Mouse (Mus musculus): Measurements from ENCODE around the gene Pgpep1. TPM values are rescaled to one million over a fixed set of nuclear protein-coding genes. Genes with fewer than 3 reads are reported as not detected.

The Pgpep1 gene
- total and polyA plus RNA-seq, 3 experiments: 3.3 to 16.6 (median 9.4) TPM

DNA sequence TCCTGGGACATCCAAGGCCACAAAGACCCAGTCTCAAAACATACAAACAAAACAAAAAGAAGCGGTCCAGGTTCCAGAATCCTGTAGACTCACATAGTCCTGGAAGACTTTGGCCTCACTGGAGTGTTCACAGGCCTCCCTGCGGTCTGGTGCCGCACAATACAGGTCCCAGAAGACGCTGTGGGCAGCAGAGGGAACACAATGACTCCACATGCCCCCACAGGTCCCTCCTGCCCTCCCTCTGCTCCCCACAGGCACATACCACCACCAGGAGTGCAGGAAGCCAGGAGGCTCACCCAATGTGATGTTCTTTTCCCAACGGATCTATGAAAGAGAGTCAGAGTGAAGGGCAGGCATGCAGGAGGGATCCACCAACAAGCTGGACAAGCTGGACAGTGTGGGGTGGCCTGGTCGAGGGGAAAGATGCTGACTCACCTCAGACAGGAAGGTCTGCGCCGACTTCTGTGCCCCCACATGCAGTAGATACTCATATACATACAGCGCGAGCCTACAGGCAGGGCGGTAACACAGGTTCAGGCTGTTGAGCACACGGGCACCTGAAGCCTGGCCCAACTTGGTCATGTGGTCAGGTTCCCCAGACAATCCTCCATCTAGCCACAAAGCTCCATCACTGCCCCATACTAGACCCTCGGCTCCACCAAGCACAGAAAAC lies 57.9 kb downstream of the Pgpep1 start:
- H3K4me1 ChIP-seq (ENCODE audit: insufficient read depth, low read depth, low read length): peaks cover 39% of the 10 kb centered on the region
- H3K36me3 ChIP-seq (replicated peaks): peaks cover 96% of the 10 kb centered on the region
- TF ChIP-seq POLR2AphosphoS5 (IDR thresholded peaks at IDR 0.05; ENCODE audit: insufficient replicate concordance, low read depth, low read length): no peak

DNA sequence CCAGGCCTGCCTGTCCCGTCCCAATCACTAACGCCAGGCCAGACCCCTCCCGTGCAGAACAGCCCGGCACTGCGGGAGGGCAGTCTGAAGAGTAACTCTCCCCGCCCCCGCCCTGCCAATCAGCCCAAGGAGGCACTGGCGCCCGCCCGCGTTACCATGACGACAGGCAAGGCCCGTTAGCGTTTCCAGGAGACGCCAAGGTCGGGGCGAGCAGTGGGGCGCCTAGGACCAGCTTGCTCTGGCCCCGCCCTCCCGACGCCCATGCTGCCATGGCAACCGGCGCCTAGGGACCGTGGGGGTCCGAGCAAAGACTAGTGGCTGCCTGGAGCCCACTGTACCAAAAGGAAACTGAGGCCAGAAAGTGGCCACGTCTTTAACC lies 58.9 kb downstream of the Pgpep1 start:
- TF ChIP-seq POLR2AphosphoS5 (IDR thresholded peaks at IDR 0.05; ENCODE audit: insufficient replicate concordance, low read depth, low read length): no peak
- no peak for TF ChIP-seq GATA1 (IDR thresholded peaks at IDR 0.05; ENCODE audit: borderline replicate concordance, low read length)
- TF ChIP-seq GATA2 (IDR thresholded peaks at IDR 0.05; ENCODE audit: borderline replicate concordance, low read depth, low read length): no peak
- TF ChIP-seq CTCF (IDR thresholded peaks at IDR 0.05; ENCODE audit: low read depth, low read length): no peak
- no peak for TF ChIP-seq TAL1 (conservative IDR thresholded peaks at IDR 0.05; ENCODE audit: low read depth, low read length)
- H3K4me1 ChIP-seq (ENCODE audit: insufficient read depth, low read depth, low read length): peaks cover 31% of the 10 kb centered on the region
- peaks cover 6% of the 10 kb centered on the region; the same call in 1 of the 2 replicates for H3K27me3 ChIP-seq (ENCODE audit: insufficient read depth, low read length)
- peaks cover 97% of the 10 kb centered on the region for H3K36me3 ChIP-seq (replicated peaks)
- DNase-seq (ENCODE audit: low spot score): peak; percentile 75
- peaks cover 24% of the 10 kb centered on the region for H3K9me3 ChIP-seq (replicated peaks)
- peak overlapping the region; percentile 36; the same call in 1 of the 2 replicates for H3K4me3 ChIP-seq (ENCODE audit: low read depth, low read length)
- ATAC-seq (ENCODE audit: extremely low read depth, insufficient number of reproducible peaks, low FRiP score, poor library complexity, severe bottlenecking): no peak

More for the DNA sequence above, 57.9 kb downstream of the Pgpep1 start:
- Histone ChIP-seq H3K4me3 (ENCODE audit: low read depth, low read length) (no peak overlapping the region), H3K27me3 (ENCODE audit: insufficient read depth, low read length) (peaks cover 9% of the 10 kb centered on the region; the same call in 1 of the 2 replicates), H3K9me3 (replicated peaks) (peaks cover 19% of the 10 kb centered on the region)
- DNase-seq (ENCODE audit: low spot score) (no peak), ATAC-seq (ENCODE audit: extremely low read depth, insufficient number of reproducible peaks, low FRiP score, poor library complexity, severe bottlenecking) (no peak)

DNA sequence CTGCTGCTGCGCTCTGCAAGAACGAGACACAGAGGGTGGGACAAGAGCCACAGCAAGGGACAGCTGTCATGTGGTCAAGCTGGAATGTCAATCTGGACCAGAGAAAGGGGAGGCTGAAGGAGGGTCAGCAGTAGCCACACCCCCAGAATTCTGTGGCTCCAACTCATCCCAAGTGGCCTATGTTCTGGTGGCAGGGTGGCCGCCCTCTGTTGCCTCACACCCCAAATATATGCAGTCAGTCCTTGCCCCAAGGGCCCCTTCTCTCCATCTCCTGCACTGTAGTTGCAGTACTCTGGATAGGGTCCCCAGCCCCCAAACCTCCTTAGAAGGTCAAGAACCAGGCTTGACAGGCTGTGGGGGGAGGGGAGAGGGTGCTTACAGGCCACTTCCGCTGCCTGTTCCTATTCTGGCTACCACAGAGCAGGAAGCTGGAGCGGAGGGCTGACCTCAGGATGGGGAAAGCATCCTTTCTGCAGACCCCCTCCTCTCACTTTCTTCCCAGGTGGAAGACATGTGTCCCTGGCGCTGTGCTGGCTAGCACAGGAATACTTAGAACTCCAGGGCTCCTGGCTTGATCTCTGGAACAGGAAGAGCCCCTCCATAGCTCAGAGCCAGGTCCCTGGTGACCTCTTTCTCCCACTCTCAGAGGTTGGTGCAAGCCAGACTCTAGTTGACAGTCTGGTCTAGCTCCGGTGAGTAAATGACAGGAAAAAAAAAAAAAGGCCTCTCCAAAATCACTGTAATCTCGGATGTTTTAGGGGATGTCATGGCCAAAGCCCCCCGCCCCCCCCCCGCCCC lies 59.5 kb downstream of the Pgpep1 start:
- TF ChIP-seq GATA2 (IDR thresholded peaks at IDR 0.05; ENCODE audit: borderline replicate concordance, low read depth, low read length): no peak
- no peak for TF ChIP-seq CTCF (IDR thresholded peaks at IDR 0.05; ENCODE audit: low read depth, low read length)
- no peak for TF ChIP-seq GATA1 (IDR thresholded peaks at IDR 0.05; ENCODE audit: borderline replicate concordance, low read length)
- no peak for TF ChIP-seq POLR2AphosphoS5 (IDR thresholded peaks at IDR 0.05; ENCODE audit: insufficient replicate concordance, low read depth, low read length)
- no peak for TF ChIP-seq TAL1 (conservative IDR thresholded peaks at IDR 0.05; ENCODE audit: low read depth, low read length)
- H3K27me3 ChIP-seq (ENCODE audit: insufficient read depth, low read length): peaks cover 6% of the 10 kb centered on the region; the same call in 1 of the 2 replicates
- no peak for ATAC-seq (ENCODE audit: extremely low read depth, insufficient number of reproducible peaks, low FRiP score, poor library complexity, severe bottlenecking)
- no peak for DNase-seq (ENCODE audit: low spot score)
- H3K9me3 ChIP-seq (replicated peaks): peaks cover 29% of the 10 kb centered on the region
- H3K4me1 ChIP-seq (ENCODE audit: insufficient read depth, low read depth, low read length): peaks cover 28% of the 10 kb centered on the region
- H3K36me3 ChIP-seq (replicated peaks): peaks cover 97% of the 10 kb centered on the region
- H3K4me3 ChIP-seq (ENCODE audit: low read depth, low read length): no peak overlapping the region; the same call in 1 of the 2 replicates

DNA sequence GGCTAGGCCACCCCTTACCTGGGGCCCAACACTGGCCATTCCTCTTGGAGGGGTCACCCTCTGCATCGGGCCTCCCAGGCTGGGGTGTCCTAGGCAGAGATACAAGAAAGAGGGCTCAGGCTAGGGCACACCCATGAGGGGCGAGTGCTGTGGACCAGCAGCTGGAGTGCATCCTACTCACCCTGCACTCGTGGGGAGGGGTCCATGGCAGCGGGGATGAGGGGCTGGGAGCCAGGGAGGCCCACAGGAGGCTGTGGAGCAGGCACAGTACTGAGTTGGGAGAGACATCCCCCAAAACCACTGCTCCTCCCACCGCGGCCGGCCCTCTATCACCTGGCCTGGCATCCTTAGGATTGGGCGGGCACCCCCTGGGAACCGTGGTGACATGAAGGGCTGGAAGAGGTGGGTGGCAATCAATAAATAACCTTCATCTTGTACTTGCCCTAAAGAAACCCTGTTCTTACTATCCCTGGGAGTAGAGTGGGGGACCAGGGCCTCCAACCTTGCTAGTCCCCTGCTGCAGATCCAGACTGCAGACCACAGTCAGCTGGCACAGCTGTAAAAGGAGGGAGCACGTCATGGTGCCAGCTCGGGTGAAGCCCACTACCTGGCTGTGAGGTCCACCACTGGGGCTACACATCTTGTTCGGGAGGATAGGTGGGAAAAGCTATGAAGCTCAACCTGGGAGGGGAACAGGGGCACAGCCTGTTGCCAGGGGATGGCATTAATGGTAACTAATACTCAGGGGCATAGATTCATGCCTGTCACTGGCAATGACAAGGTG lies 60.5 kb downstream of the Pgpep1 start:
- peaks cover 96% of the 10 kb centered on the region for H3K36me3 ChIP-seq (replicated peaks)
- H3K9me3 ChIP-seq (replicated peaks): peaks cover 29% of the 10 kb centered on the region
- TF ChIP-seq TAL1 (conservative IDR thresholded peaks at IDR 0.05; ENCODE audit: low read depth, low read length) (no peak), GATA1 (IDR thresholded peaks at IDR 0.05; ENCODE audit: borderline replicate concordance, low read length) (no peak), POLR2AphosphoS5 (IDR thresholded peaks at IDR 0.05; ENCODE audit: insufficient replicate concordance, low read depth, low read length) (no peak), GATA2 (IDR thresholded peaks at IDR 0.05; ENCODE audit: borderline replicate concordance, low read depth, low read length) (no peak), CTCF (IDR thresholded peaks at IDR 0.05; ENCODE audit: low read depth, low read length) (no peak)
- ATAC-seq (ENCODE audit: extremely low read depth, insufficient number of reproducible peaks, low FRiP score, poor library complexity, severe bottlenecking) (no peak), DNase-seq (ENCODE audit: low spot score) (no peak)
- peaks cover 6% of the 10 kb centered on the region; the same call in 1 of the 2 replicates for H3K27me3 ChIP-seq (ENCODE audit: insufficient read depth, low read length)
- no peak overlapping the region for H3K4me3 ChIP-seq (ENCODE audit: low read depth, low read length)
- peaks cover 36% of the 10 kb centered on the region for H3K4me1 ChIP-seq (ENCODE audit: insufficient read depth, low read depth, low read length)

DNA sequence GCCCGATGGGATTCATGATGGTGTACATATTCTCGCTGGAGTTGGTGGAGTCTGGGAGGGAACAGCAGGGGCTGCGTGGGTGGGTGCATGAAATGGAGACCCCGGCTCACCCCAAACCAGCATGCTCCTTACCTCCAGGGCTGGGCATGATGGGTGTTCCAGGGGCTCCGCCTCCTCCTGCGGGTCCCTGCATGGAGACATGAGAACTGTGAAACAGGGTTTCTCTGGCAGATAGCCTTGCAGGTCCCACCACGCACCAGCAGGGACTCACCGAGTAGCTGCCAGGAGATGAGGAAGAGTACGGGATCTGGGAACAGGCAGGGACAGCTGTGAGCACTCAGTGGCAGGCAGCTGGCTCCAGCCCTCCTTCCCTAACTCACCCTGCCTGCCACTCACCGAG lies 61.5 kb downstream of the Pgpep1 start:
- Histone ChIP-seq H3K4me3 (ENCODE audit: low read depth, low read length) (no peak overlapping the region), H3K4me1 (ENCODE audit: insufficient read depth, low read depth, low read length) (peaks cover 40% of the 10 kb centered on the region), H3K27me3 (ENCODE audit: insufficient read depth, low read length) (peaks cover 3% of the 10 kb centered on the region; the same call in 1 of the 2 replicates), H3K9me3 (replicated peaks) (peaks cover 29% of the 10 kb centered on the region), H3K36me3 (replicated peaks) (peaks cover 86% of the 10 kb centered on the region)
- DNase-seq (ENCODE audit: low spot score) (no peak), ATAC-seq (ENCODE audit: extremely low read depth, insufficient number of reproducible peaks, low FRiP score, poor library complexity, severe bottlenecking) (no peak)
- TF ChIP-seq POLR2AphosphoS5 (IDR thresholded peaks at IDR 0.05; ENCODE audit: insufficient replicate concordance, low read depth, low read length) (no peak), CTCF (IDR thresholded peaks at IDR 0.05; ENCODE audit: low read depth, low read length) (no peak)

DNA sequence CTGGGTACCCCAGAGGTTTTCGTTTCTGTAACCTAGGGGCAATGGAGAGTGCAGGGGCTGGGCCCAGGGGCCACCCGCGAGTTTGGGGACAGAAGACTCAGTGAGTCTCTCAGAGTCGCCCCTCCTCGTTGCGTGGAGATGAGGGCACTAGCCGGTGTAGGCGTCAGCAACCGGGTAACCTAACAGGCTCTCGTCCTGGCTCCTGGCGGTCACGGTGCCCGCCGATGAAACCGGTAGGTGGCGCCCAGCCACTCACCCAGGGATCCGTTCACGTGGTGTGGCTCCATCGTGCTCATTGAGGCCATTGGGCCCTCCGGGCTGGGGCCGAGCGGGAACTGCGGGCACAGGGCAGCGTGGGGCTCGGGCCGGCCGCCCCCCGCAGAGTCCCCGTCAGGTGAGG lies 61.9 kb downstream of the Pgpep1 start:
- peaks cover 29% of the 10 kb centered on the region for H3K9me3 ChIP-seq (replicated peaks)
- TF ChIP-seq GATA1 (IDR thresholded peaks at IDR 0.05; ENCODE audit: borderline replicate concordance, low read length): no peak
- H3K4me1 ChIP-seq (ENCODE audit: insufficient read depth, low read depth, low read length): peaks cover 45% of the 10 kb centered on the region
- DNase-seq (ENCODE audit: low spot score): no peak
- H3K4me3 ChIP-seq (ENCODE audit: low read depth, low read length): 0 out of 2 replicates have a peak overlapping the region, but pooled peaks have one; percentile 7
- H3K27me3 ChIP-seq (ENCODE audit: insufficient read depth, low read length): peaks cover 3% of the 10 kb centered on the region; the same call in 1 of the 2 replicates
- peaks cover 85% of the 10 kb centered on the region for H3K36me3 ChIP-seq (replicated peaks)
- no peak for ATAC-seq (ENCODE audit: extremely low read depth, insufficient number of reproducible peaks, low FRiP score, poor library complexity, severe bottlenecking)

Data from G1E (cell line).